Mouse (Mus musculus) bone marrow macrophage, adult 2 months (primary cell): ENCODE measurements at regions not wholly inside any gene's neighbourhood (a gene's known extent, or its start where the extent isn't known, plus 50 kb on each side); places are given as distances from the start of the nearest gene placed in this dataset.

Experiments
- CTCF ChIP-seq: IDR thresholded peaks from 2 replicates; pipeline ENCODE4 v1.5.1; 2012; ENCODE audit warnings: low read depth, mild to moderate bottlenecking, low read length, moderate library complexity
- POLR2A ChIP-seq: IDR thresholded peaks from 2 replicates; pipeline ENCODE4 v1.6.1; 2012; ENCODE audit warnings: mild to moderate bottlenecking, low read depth, low read length, borderline replicate concordance

GRCm38 (mm10) chr9:122639239-122639638 lies 107.9 kb upstream of the Topaz1 start:
- TF ChIP-seq CTCF (no peak), POLR2A (no peak)
